Mouse (Mus musculus) C2C12 (cell line): ENCODE measurements around the gene Jak1.

Experiments
- CEBPB ChIP-seq: IDR thresholded peaks from one replicate; pipeline ENCODE4 v1.6.1; 2011; ENCODE audit warnings: low read depth, mild to moderate bottlenecking, control low read depth, moderate library complexity
- CTCF ChIP-seq: IDR thresholded peaks from one replicate; pipeline ENCODE4 v1.5.1; 2011; ENCODE audit not compliant: control insufficient read depth, insufficient read depth, insufficient read length
- FOSL1 ChIP-seq: IDR thresholded peaks from one replicate; pipeline ENCODE4 v1.8.0; 2011; ENCODE audit warnings: mild to moderate bottlenecking, low read length; ENCODE audit not compliant: poor library complexity, insufficient read depth, severe bottlenecking
- MAX ChIP-seq: IDR thresholded peaks from one replicate; pipeline ENCODE4 v1.6.1; 2011; ENCODE audit warnings: mild to moderate bottlenecking, control low read depth
- MYOD1 ChIP-seq: IDR thresholded peaks from one replicate; pipeline ENCODE4 v1.6.1; 2011; ENCODE audit warnings: low read depth; ENCODE audit not compliant: control insufficient read depth, insufficient read length
- USF1 ChIP-seq: IDR thresholded peaks from one replicate; pipeline ENCODE4 v1.6.1; 2011; ENCODE audit warnings: low read depth, mild to moderate bottlenecking, control low read depth, moderate library complexity

DNA sequence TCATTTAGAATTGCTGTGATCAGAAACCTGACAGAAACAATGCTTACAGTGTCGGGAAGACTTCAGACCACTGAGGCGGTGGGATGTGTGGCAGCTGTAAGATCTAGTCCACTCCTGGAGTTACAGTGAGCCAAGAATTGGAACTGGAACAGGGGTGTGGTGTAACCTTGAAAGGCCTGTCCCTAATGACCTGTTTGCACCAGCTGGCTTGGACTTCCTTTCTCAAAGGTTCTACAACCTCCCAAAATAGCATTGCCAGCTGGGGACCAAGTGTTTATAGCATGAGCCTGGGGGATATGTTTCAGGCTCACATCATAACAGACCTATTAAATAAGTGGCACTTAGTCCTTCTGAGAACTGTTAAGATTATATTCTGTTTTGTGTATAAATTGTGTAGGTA lies 15.0 kb upstream of the Jak1 start:
- TF ChIP-seq MAX (no peak), MYOD1 (no peak), CTCF (no peak), CEBPB (no peak), FOSL1 (no peak), USF1 (no peak)
